Mouse (Mus musculus): ENCODE data around the gene Tmem82. TPM values are rescaled to one million over a fixed set of nuclear protein-coding genes. Genes with fewer than 3 reads are reported as not detected.
"Not testable (repeated sequence)": the region's sequence is repeated elsewhere in the genome, so short reads cannot be mapped to it uniquely, and the experiment has no call there.

Gene Tmem82
- polyA plus RNA-seq, 1 experiment from 2014 or later: 0.52 TPM

DNA sequence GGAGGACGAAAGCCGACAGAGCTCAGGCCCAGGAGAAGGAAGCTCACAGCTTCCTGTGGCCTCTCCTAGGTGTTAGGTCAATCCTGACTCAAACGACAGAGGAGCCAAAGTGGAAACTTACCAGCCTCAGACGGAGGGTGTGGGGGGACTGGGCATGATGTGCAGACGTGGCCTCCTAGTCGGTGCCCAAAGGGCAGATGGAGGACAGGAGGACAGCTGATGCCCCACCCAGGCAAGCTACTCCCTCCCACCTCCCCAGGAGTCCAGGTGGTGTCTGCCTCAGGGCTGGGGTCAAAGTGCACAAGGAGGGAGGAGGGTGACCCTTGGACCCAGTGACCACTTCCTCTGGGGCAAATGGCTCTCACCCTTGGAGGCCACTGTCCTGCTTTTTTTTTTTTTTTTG is 47.1 kb downstream of the Tmem82 start:
- 71% methylated on average over 6 of the region's 6 CpGs for WGBS

DNA sequence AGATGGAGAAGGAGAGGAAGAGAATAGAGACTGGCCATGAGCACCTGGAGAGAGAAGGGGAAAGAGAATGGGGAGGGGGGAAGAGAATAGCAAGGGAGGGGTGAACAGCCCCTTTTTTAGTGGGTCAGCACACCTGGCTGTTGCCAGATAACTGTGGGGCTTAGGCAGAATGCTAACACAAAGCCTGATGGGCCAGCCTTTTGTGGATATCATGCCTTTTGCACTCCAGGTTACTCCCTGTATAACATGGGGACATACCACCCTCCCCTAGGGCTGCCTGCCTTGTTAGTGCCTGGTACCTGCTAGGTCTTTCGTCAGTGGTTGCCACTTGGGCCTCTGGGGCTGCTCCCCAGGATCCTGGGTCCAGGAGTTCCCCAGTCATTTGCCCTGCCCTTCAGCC is 47.6 kb downstream of the Tmem82 start:
- Histone ChIP-seq H3K4me3 (ENCODE audit: low read depth, low read length) (no peak overlapping the region), H3K27ac (ENCODE audit: low read depth, low read length) (no peak overlapping the region), H3K4me1 (replicated peaks; ENCODE audit: control insufficient read depth, insufficient read depth, low read length) (no peaks in the 10 kb centered on the region), H3K4me2 (replicated peaks; ENCODE audit: low read depth, low read length) (no peak overlapping the region), H3K27me3 (ENCODE audit: control insufficient read depth, insufficient read depth, low read length) (no peaks in the 10 kb centered on the region), H3K9me3 (ENCODE audit: control insufficient read depth, low read length) (no peaks in the 10 kb centered on the region), H3K36me3 (ENCODE audit: control insufficient read depth, insufficient read depth, low read length) (no peaks in the 10 kb centered on the region), H3K9ac (ENCODE audit: low read depth, low read length) (no peak overlapping the region)
- no peak for DNase-seq (ENCODE audit: low spot score)
- ATAC-seq (ENCODE audit: low FRiP score): no peak
- WGBS: 100% methylated on average over 1 of the region's 1 CpGs

More for the DNA sequence above, 47.1 kb downstream of the Tmem82 start:
- no peaks in the 10 kb centered on the region for H3K36me3 ChIP-seq (ENCODE audit: control insufficient read depth, insufficient read depth, low read length)
- no peaks in the 10 kb centered on the region for H3K27me3 ChIP-seq (ENCODE audit: control insufficient read depth, insufficient read depth, low read length)
- DNase-seq (ENCODE audit: low spot score) (no peak), ATAC-seq (ENCODE audit: low FRiP score) (no peak)
- H3K9me3 ChIP-seq (ENCODE audit: control insufficient read depth, low read length): no peaks in the 10 kb centered on the region
- no peak overlapping the region for H3K4me3 ChIP-seq (ENCODE audit: low read depth, low read length)
- no peak overlapping the region for H3K9ac ChIP-seq (ENCODE audit: low read depth, low read length)
- no peak overlapping the region for H3K27ac ChIP-seq (ENCODE audit: low read depth, low read length)
- no peaks in the 10 kb centered on the region for H3K4me1 ChIP-seq (replicated peaks; ENCODE audit: control insufficient read depth, insufficient read depth, low read length)
- no peak overlapping the region for H3K4me2 ChIP-seq (replicated peaks; ENCODE audit: low read depth, low read length)

DNA sequence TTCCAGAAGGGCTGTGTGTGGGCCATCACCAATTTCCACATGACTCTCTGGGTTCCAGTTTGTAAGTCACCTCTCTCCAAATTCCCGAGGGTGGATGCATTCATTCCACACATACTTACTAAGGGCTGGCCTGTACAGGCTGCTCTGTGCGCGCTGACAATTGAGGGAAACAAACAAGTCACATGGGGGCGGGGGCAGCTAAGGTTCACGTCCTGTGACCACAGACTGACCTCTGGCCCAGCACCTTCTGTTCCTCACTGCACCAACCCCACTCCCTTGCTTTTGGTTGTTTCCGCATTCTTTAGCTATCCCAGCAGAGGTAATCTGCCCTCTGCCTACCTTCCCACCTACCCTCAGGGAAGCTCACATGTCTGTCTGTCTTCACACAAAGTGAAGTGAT is 48.4 kb downstream of the Tmem82 start:
- no peak overlapping the region for H3K27ac ChIP-seq (ENCODE audit: low read depth, low read length)
- no peak overlapping the region for H3K4me3 ChIP-seq (ENCODE audit: low read depth, low read length)
- H3K9ac ChIP-seq (ENCODE audit: low read depth, low read length): no peak overlapping the region
- H3K9me3 ChIP-seq (ENCODE audit: control insufficient read depth, low read length): no peaks in the 10 kb centered on the region
- H3K4me1 ChIP-seq (replicated peaks; ENCODE audit: control insufficient read depth, insufficient read depth, low read length): no peaks in the 10 kb centered on the region
- no peak for DNase-seq (ENCODE audit: low spot score)
- no peaks in the 10 kb centered on the region for H3K27me3 ChIP-seq (ENCODE audit: control insufficient read depth, insufficient read depth, low read length)
- H3K4me2 ChIP-seq (replicated peaks; ENCODE audit: low read depth, low read length): no peak overlapping the region
- 65% methylated on average over 6 of the region's 6 CpGs for WGBS
- ATAC-seq (ENCODE audit: low FRiP score): no peak
- no peaks in the 10 kb centered on the region for H3K36me3 ChIP-seq (ENCODE audit: control insufficient read depth, insufficient read depth, low read length)

GRCm38 (mm10) chr4:141568966-141569365 is 49.5 kb downstream of the Tmem82 start:
- WGBS: 88% methylated on average over 5 of the region's 5 CpGs
- H3K9ac ChIP-seq (ENCODE audit: low read depth, low read length): no peak overlapping the region

GRCm38 (mm10) chr4:141567174-141567573 is 51.3 kb downstream of the Tmem82 start:
- H3K4me3 ChIP-seq (ENCODE audit: low read depth, low read length); H3K4me2 ChIP-seq (replicated peaks; ENCODE audit: low read depth, low read length); H3K27ac ChIP-seq (ENCODE audit: low read depth, low read length); H3K9ac ChIP-seq (ENCODE audit: low read depth, low read length); H3K36me3 ChIP-seq (ENCODE audit: control insufficient read depth, insufficient read depth, low read length); H3K27me3 ChIP-seq (ENCODE audit: control insufficient read depth, insufficient read depth, low read length); DNase-seq (ENCODE audit: low spot score); H3K9me3 ChIP-seq (ENCODE audit: control insufficient read depth, low read length); H3K4me1 ChIP-seq (replicated peaks; ENCODE audit: control insufficient read depth, insufficient read depth, low read length); ATAC-seq (ENCODE audit: low FRiP score): not testable (repeated sequence)
- WGBS: 91% methylated on average over 7 of the region's 7 CpGs

More at GRCm38 (mm10) chr4:141568966-141569365, 49.5 kb downstream of the Tmem82 start:
- H3K36me3 ChIP-seq (ENCODE audit: control insufficient read depth, insufficient read depth, low read length): no peaks in the 10 kb centered on the region
- ATAC-seq (ENCODE audit: low FRiP score) (no peak), DNase-seq (ENCODE audit: low spot score) (no peak)
- H3K4me2 ChIP-seq (replicated peaks; ENCODE audit: low read depth, low read length): no peak overlapping the region
- H3K4me3 ChIP-seq (ENCODE audit: low read depth, low read length): no peak overlapping the region
- no peaks in the 10 kb centered on the region for H3K9me3 ChIP-seq (ENCODE audit: control insufficient read depth, low read length)
- H3K27me3 ChIP-seq (ENCODE audit: control insufficient read depth, insufficient read depth, low read length): no peaks in the 10 kb centered on the region
- no peaks in the 10 kb centered on the region for H3K4me1 ChIP-seq (replicated peaks; ENCODE audit: control insufficient read depth, insufficient read depth, low read length)
- H3K27ac ChIP-seq (ENCODE audit: low read depth, low read length): no peak overlapping the region

- Histone ChIP-seq H3K4me3 (ENCODE audit: low read depth, low read length) (no peak overlapping the region), H3K9me3 (ENCODE audit: control insufficient read depth, low read length) (no peaks in the 10 kb centered on the region), H3K4me2 (replicated peaks; ENCODE audit: low read depth, low read length) (no peak overlapping the region), H3K4me1 (replicated peaks; ENCODE audit: control insufficient read depth, insufficient read depth, low read length) (no peaks in the 10 kb centered on the region), H3K36me3 (ENCODE audit: control insufficient read depth, insufficient read depth, low read length) (no peaks in the 10 kb centered on the region), H3K9ac (ENCODE audit: low read depth, low read length) (no peak overlapping the region), H3K27ac (ENCODE audit: low read depth, low read length) (no peak overlapping the region), H3K27me3 (ENCODE audit: control insufficient read depth, insufficient read depth, low read length) (no peaks in the 10 kb centered on the region)
- WGBS: 87% methylated on average over 6 of the region's 6 CpGs
- no peak for ATAC-seq (ENCODE audit: low FRiP score)
- no peak for DNase-seq (ENCODE audit: low spot score)
These were observed 52.2 kb downstream of the Tmem82 start for GRCm38 (mm10) chr4:141566187-141566586.

GRCm38 (mm10) chr4:141565325-141565724 is 53.1 kb downstream of the Tmem82 start:
- ATAC-seq (ENCODE audit: low FRiP score) (no peak), DNase-seq (ENCODE audit: low spot score) (no peak)
- WGBS: 41% methylated on average over 7 of the region's 7 CpGs
- Histone ChIP-seq H3K4me1 (replicated peaks; ENCODE audit: control insufficient read depth, insufficient read depth, low read length) (no peaks in the 10 kb centered on the region), H3K27ac (ENCODE audit: low read depth, low read length) (no peak overlapping the region; the same call in 1 of the 2 replicates), H3K4me3 (ENCODE audit: low read depth, low read length) (no peak overlapping the region), H3K27me3 (ENCODE audit: control insufficient read depth, insufficient read depth, low read length) (no peaks in the 10 kb centered on the region), H3K9ac (ENCODE audit: low read depth, low read length) (no peak overlapping the region), H3K36me3 (ENCODE audit: control insufficient read depth, insufficient read depth, low read length) (no peaks in the 10 kb centered on the region), H3K9me3 (ENCODE audit: control insufficient read depth, low read length) (no peaks in the 10 kb centered on the region), H3K4me2 (replicated peaks; ENCODE audit: low read depth, low read length) (no peak overlapping the region)

GRCm38 (mm10) chr4:141564660-141565059 is 53.8 kb downstream of the Tmem82 start:
- H3K27me3 ChIP-seq (ENCODE audit: control insufficient read depth, insufficient read depth, low read length): no peaks in the 10 kb centered on the region
- no peaks in the 10 kb centered on the region for H3K4me1 ChIP-seq (replicated peaks; ENCODE audit: control insufficient read depth, insufficient read depth, low read length)
- no peaks in the 10 kb centered on the region for H3K36me3 ChIP-seq (ENCODE audit: control insufficient read depth, insufficient read depth, low read length)
- H3K4me3 ChIP-seq (ENCODE audit: low read depth, low read length): no peak overlapping the region
- 91% methylated on average over 3 of the region's 3 CpGs for WGBS
- ATAC-seq (ENCODE audit: low FRiP score) (no peak), DNase-seq (ENCODE audit: low spot score) (no peak)
- no peak overlapping the region for H3K27ac ChIP-seq (ENCODE audit: low read depth, low read length)
- no peaks in the 10 kb centered on the region for H3K9me3 ChIP-seq (ENCODE audit: control insufficient read depth, low read length)
- no peak overlapping the region for H3K4me2 ChIP-seq (replicated peaks; ENCODE audit: low read depth, low read length)
- no peak overlapping the region for H3K9ac ChIP-seq (ENCODE audit: low read depth, low read length)

- ATAC-seq (ENCODE audit: low FRiP score) (no peak), DNase-seq (ENCODE audit: low spot score) (no peak)
- 85% methylated on average over 4 of the region's 4 CpGs for WGBS
- no peak overlapping the region for H3K4me2 ChIP-seq (replicated peaks; ENCODE audit: low read depth, low read length)
- no peaks in the 10 kb centered on the region for H3K36me3 ChIP-seq (ENCODE audit: control insufficient read depth, insufficient read depth, low read length)
- H3K9me3 ChIP-seq (ENCODE audit: control insufficient read depth, low read length): no peaks in the 10 kb centered on the region
- H3K4me1 ChIP-seq (replicated peaks; ENCODE audit: control insufficient read depth, insufficient read depth, low read length): no peaks in the 10 kb centered on the region
- H3K27me3 ChIP-seq (ENCODE audit: control insufficient read depth, insufficient read depth, low read length): no peaks in the 10 kb centered on the region
- H3K4me3 ChIP-seq (ENCODE audit: low read depth, low read length): no peak overlapping the region
- no peak overlapping the region for H3K27ac ChIP-seq (ENCODE audit: low read depth, low read length)
- no peak overlapping the region for H3K9ac ChIP-seq (ENCODE audit: low read depth, low read length)
These were observed 54.2 kb downstream of the Tmem82 start for GRCm38 (mm10) chr4:141564209-141564608.

Data from hindbrain, embryonic 11.5 days (tissue).